Mouse (Mus musculus) neural tube, embryonic 13.5 days (tissue): ENCODE data around the gene Acsbg1. TPM values are rescaled to one million over a fixed set of nuclear protein-coding genes. Genes with fewer than 3 reads are reported as not detected.

Source experiments
- ATAC-seq: fragments of 200-750 bp; cut with Nextera tagmentation; 2 replicates; pipeline ENCODE4 v1.8.0; 2017; ENCODE audit warnings: low read depth, mild to moderate bottlenecking, moderate TSS enrichment, moderate library complexity
- H3K27ac ChIP-seq: fragments of 300-500 bp; sonication (generic); replicated peaks from 2 replicates; pipeline ENCODE4 v1.5.1; 2015; ENCODE audit warnings: moderate library complexity, mild to moderate bottlenecking, inconsistent platforms
- H3K27me3 ChIP-seq: fragments of 300-500 bp; sonication (generic); 2 replicates; pipeline ENCODE4 v1.6.1; 2015; ENCODE audit warnings: mild to moderate bottlenecking, inconsistent platforms
- H3K36me3 ChIP-seq: fragments of 300-500 bp; sonication (generic); 2 replicates; pipeline ENCODE4 v1.6.1; 2015; ENCODE audit warnings: mild to moderate bottlenecking, inconsistent platforms
- H3K4me1 ChIP-seq: fragments of 300-500 bp; sonication (generic); replicated peaks from 2 replicates; pipeline ENCODE4 v1.6.1; 2015; ENCODE audit warnings: inconsistent platforms
- H3K4me2 ChIP-seq: fragments of 300-500 bp; sonication (generic); 2 replicates; pipeline ENCODE4 v1.6.1; 2015; ENCODE audit warnings: inconsistent platforms, mild to moderate bottlenecking, moderate library complexity
- H3K4me3 ChIP-seq: fragments of 300-500 bp; sonication (generic); 2 replicates; pipeline ENCODE4 v1.5.1; 2015; ENCODE audit warnings: mild to moderate bottlenecking, inconsistent platforms
- H3K9ac ChIP-seq: fragments of 300-500 bp; sonication (generic); 2 replicates; pipeline ENCODE4 v1.6.1; 2015; ENCODE audit warnings: moderate library complexity, mild to moderate bottlenecking, inconsistent platforms
- H3K9me3 ChIP-seq: fragments of 300-500 bp; sonication (generic); 2 replicates; pipeline ENCODE4 v1.6.1; 2016; ENCODE audit warnings: inconsistent platforms
- WGBS: fragments of 180-500 bp; shearing (Covaris S2); methylation state at CpG from one replicate; pipeline ENCODE4 v1.1.7; 2015; 5-methylcytosine and 5-hydroxymethylcytosine counted together
- microRNA-seq: library from miRNA; unstranded; fragments of <30 nt; microRNA quantifications from one replicate; pipeline ENCODE4, GENCODE M21; 2016
- polyA plus RNA-seq: library from polyadenylated mRNA; unstranded; fragments of >200 nt; fragmentation: Nextera tagmentation; extraction: Ambion mirVana; gene quantifications from 2 replicates; pipeline ENCODE4 v1.2.1, GENCODE M21; 2015

Acsbg1 gene
- polyA plus RNA-seq, 1 experiment from 2014 or later: 17.0 TPM

- Histone ChIP-seq H3K9ac (no peak overlapping the region), H3K27me3 (peaks cover 4% of the 10 kb centered on the region; the same call in 1 of the 2 replicates), H3K27ac (0 out of 2 replicates have a peak overlapping the region, but pooled peaks have one; percentile 2), H3K4me2 (no peak overlapping the region), H3K4me1 (peaks cover 10% of the 10 kb centered on the region), H3K4me3 (no peak overlapping the region), H3K9me3 (no peaks in the 10 kb centered on the region), H3K36me3 (no peaks in the 10 kb centered on the region)
- ATAC-seq: no peak; the same call in 1 of the 2 replicates
- 87% methylated on average over 8 of the region's 8 CpGs for WGBS
Observed at GRCm38 (mm10) chr9:54560831-54561601, 100.7 kb downstream of the Acsbg1 start.

DNA sequence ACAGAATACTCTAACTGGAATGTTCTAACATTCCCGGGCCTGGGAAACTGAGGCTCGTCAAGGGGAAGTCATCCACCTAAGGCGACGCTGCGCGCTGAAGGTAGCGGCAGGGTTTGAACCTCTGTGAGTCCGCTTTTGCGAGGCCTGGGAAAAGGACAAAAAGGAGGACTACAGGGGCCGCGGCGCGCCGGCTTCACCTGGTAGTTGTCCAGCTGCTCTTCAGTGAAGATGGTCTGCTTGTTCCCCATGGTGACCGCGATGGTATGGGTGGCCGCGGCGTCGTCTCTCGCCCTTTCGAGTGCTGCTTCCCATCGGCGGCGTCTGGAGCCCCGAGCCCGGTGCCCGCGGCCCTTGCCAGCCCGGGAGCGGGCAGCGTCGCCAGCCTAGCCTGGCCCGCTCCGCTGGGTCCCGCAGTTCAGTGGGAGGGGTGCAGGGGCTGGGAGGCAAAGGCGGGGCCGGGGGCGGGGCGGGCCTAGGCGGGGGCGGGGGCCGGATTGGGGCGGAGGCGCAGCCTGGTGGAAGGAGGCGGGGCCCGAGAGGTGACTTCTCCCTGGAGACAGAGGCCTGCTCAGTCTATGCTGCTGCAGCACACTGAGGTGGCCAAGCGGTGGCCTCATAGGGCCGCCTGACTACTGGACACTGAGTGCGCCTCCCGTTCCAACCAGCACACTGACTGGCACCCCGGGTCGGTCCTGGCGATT is 101.7 kb downstream of the Acsbg1 start, which contains the start of gene Cib2:
Gene Cib2, minus strand, starts transcription at position 448 of the 701 bp plus-strand sequence.
- H3K27me3 ChIP-seq: peaks cover 4% of the 10 kb centered on the region; the same call in 1 of the 2 replicates
- H3K9me3 ChIP-seq: no peaks in the 10 kb centered on the region
- peak within 1 kb of the TSS; percentile 52 for H3K4me3 ChIP-seq
- WGBS: 1% methylated on average over 54 of the region's 54 CpGs
- ATAC-seq: peak; percentile 95
- peaks cover 10% of the 10 kb centered on the region for H3K4me1 ChIP-seq
- peak within 1 kb of the TSS; percentile 66 for H3K4me2 ChIP-seq
- H3K9ac ChIP-seq: peak within 1 kb of the TSS; percentile 76
- H3K36me3 ChIP-seq: no peaks in the 10 kb centered on the region
- 0 out of 2 replicates have a peak within 1 kb of the TSS, but pooled peaks have one; percentile 2 for H3K27ac ChIP-seq

GRCm38 (mm10) chr9:54558731-54559130 is 102.9 kb downstream of the Acsbg1 start:
- Histone ChIP-seq H3K4me3 (no peak overlapping the region), H3K4me2 (peak overlapping the region; percentile 66; the same call in 1 of the 2 replicates), H3K36me3 (no peaks in the 10 kb centered on the region), H3K27ac (no peak overlapping the region), H3K4me1 (peaks cover 10% of the 10 kb centered on the region), H3K27me3 (peaks cover 4% of the 10 kb centered on the region; the same call in 1 of the 2 replicates), H3K9me3 (no peaks in the 10 kb centered on the region), H3K9ac (no peak overlapping the region)
- 81% methylated on average over 8 of the region's 8 CpGs for WGBS
- no peak for ATAC-seq

- ATAC-seq: no peak
- no peak overlapping the region for H3K4me3 ChIP-seq
- peaks cover 10% of the 10 kb centered on the region for H3K4me1 ChIP-seq
- no peaks in the 10 kb centered on the region for H3K9me3 ChIP-seq
- no peak overlapping the region for H3K27ac ChIP-seq
- no peak overlapping the region for H3K4me2 ChIP-seq
- H3K36me3 ChIP-seq: no peaks in the 10 kb centered on the region
- peaks cover 4% of the 10 kb centered on the region; the same call in 1 of the 2 replicates for H3K27me3 ChIP-seq
- 84% methylated on average over 2 of the region's 2 CpGs for WGBS
- H3K9ac ChIP-seq: no peak overlapping the region
Observed at GRCm38 (mm10) chr9:54555044-54555443, 106.6 kb downstream of the Acsbg1 start.

Small RNAs within 50 kb of the gene (microRNA-seq; reads per million reads assigned to microRNA genes)
- gene Mir5710: not detected

Other genes starting within 250 kb of the Acsbg1 start
- gene Dmxl2, start 160.2 kb downstream of the Acsbg1 start, polyA plus RNA-seq: 43.7 and 48.2 TPM in 2 replicates
- not detected in 2 replicates for gene Sh2d7, start 122.9 kb downstream of the Acsbg1 start, polyA plus RNA-seq
- gene Cib2, start 101.7 kb downstream of the Acsbg1 start, polyA plus RNA-seq: 45.9 and 46.2 TPM in 2 replicates
- gene Idh3a, start 75.5 kb downstream of the Acsbg1 start, polyA plus RNA-seq: 121 and 122 TPM in 2 replicates
- 3.9 and 6.0 TPM in 2 replicates for gene Dnaja4, start 37.0 kb upstream of the Acsbg1 start, polyA plus RNA-seq
- gene Wdr61, start 72.6 kb upstream of the Acsbg1 start, polyA plus RNA-seq: 94.3 and 96.3 TPM in 2 replicates
- gene Crabp1, start 102.9 kb upstream of the Acsbg1 start, polyA plus RNA-seq: 578 and 623 TPM in 2 replicates
- 42.9 and 48.0 TPM in 2 replicates for gene Ireb2, start 201.9 kb upstream of the Acsbg1 start, polyA plus RNA-seq